Mouse (Mus musculus): ENCODE measurements around the gene Hist1h4j. TPM values are rescaled to one million over a fixed set of nuclear protein-coding genes. Genes with fewer than 3 reads are reported as not detected.
"Not testable (repeated sequence)": the region's sequence is repeated elsewhere in the genome, so short reads cannot be mapped to it uniquely, and the experiment has no call there.

Gene Hist1h4j
- total RNA-seq (2021): 10 to 100 TPM; 14.3 to 15.3 TPM
- long read RNA-seq, experiment 1: 0 reads
- long read RNA-seq, experiment 2: 0 reads

DNA sequence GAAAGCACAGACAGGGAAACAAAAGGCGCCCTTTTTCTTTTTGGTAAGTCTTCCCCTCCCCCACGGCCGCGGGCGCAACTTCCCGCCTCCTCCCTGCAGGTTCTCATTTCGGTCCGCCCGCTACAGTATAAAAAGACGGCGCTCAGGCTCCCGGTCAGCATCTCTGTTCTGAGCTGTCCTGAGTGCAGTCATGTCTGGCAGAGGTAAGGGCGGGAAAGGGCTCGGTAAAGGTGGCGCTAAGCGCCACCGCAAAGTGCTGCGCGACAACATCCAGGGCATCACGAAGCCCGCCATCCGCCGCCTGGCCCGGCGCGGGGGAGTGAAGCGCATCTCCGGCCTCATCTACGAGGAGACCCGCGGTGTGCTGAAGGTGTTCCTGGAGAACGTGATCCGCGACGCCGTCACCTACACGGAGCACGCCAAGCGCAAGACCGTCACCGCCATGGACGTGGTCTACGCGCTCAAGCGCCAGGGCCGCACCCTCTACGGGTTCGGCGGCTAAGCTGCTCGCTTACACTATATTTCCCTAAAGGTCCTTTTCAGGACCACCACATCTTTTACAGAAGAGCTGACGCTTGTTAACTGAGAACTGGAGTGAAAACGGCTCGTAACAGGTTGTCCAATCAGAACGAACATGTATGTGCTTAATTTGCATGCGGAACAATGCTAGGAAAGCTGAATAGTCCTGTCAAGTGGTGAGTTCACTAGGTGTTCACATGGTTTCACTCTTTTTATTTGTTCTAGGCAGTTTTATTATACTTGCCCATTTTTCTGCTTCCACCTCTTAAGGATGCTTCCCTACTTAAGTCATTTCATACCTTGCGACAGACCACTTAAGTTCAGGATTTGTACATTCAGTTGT lies at the start of gene Hist1h4j:
Gene Hist1h4j, plus strand, starts transcription at position 159 of the 862 bp plus-strand sequence.
- peak; percentile 68 to 76 for DNase-seq (ENCODE audit: low spot score in 2 of 2)

DNA sequence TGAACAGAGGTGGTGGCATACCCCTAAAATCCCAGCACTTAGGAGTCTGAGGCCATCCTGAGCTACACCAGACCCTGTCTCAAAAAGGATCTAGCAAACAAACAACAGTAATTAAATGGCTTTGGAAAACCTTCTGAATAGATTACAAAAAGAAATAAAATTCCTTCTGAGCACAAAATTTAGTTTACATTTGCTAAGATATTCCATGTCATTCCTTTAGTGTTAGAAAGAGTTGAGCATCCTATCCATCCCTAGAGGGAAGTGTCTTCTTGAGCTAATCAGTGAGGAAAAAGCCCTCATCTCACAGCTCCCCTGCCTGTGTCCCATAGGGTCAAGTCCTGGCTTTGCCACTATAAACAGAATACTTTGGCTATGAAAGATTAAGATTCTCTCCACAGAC lies 37.1 kb upstream of the Hist1h4j start, which contains the start of gene Olfr1359:
Gene Olfr1359, plus strand, starts transcription at position 301 of the 400 bp plus-strand sequence.
- no peak for DNase-seq (ENCODE audit: low spot score in 2 of 2)

DNA sequence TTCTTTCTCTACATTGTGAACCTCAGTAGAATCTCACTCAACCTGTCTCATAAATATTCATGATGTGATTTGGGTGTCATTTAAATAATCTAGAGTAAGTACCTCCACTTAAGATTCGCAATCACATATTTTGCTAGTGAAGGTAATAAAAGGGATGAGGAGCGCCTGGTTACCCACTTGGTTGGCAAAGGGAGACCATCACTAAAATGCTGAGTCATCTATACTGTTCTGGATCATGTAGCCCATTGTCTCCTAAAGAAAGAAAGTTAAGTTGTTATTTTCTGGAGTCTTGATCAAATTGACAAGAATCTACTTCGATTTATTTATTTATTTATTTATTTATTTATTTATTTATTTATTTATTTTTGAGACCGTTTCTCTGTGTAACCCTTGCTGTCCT lies 28.2 kb upstream of the Hist1h4j start:
- no peak for DNase-seq (ENCODE audit: low spot score in 2 of 2)

DNA sequence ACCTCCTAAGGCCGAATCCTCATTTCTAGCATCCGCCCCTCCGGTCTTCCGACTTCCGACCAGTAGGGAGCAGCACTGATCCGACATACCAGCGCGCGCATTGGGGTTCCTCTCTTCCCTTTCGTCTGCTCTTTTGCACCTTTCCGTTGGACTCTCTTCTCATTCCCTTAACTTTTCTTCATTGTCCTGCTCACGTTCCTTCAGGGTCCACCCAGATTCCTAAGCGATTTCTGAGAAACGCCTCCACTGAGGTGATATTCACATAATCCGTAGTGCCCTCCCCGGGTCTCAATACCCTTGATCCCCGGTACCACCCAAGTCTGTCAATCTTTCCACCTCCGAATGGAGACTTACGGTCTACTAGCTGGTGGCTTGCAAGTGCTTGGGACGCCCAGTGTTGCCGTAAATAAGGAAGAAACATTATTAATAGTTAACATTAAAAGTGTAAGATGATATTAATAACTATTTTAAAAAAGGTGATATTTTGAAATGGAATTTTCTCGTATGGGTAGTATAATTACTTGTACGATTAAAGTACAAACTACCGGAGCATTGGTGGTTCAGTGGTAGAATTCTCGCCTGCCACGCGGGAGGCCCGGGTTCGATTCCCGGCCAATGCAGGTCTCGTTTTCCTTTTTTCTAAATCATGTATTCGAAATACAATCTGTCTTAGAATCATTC lies 24.7 kb upstream of the Hist1h4j start:
- peak; percentile 91 to 92 for DNase-seq (ENCODE audit: low spot score in 2 of 2)

DNA sequence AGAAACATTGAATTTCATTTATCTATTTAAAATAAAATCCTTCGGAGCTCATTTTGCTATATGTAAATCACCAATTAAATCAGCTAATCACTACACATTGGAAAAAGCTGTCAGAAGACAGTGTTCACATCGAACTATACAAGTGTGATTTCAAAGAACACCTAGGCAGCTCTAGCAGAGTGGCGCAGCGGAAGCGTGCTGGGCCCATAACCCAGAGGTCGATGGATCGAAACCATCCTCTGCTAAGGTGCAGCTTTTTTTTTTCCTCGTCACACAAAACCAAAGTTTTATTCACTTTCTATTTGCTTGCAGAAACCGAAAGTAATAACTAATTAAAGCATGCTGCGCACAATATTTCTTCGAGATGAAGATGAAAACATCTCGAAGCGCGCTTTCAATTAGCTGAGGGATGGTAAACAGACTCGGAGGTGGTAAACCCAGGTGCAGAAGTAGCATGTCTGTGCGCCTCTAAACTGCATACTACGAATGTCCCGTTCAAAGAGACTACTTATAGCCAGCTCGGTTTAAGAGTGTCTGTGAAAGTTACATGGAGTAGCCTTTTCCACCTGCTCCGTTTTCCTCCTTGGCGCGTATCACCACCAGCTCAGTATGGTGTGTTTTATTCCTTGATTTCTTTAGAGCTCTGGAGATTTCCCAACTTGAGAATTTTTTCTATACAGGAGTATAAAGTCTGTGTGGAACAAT lies 23.9 kb upstream of the Hist1h4j start:
- peak; percentile 81 to 87 for DNase-seq (ENCODE audit: low spot score in 2 of 2)

DNA sequence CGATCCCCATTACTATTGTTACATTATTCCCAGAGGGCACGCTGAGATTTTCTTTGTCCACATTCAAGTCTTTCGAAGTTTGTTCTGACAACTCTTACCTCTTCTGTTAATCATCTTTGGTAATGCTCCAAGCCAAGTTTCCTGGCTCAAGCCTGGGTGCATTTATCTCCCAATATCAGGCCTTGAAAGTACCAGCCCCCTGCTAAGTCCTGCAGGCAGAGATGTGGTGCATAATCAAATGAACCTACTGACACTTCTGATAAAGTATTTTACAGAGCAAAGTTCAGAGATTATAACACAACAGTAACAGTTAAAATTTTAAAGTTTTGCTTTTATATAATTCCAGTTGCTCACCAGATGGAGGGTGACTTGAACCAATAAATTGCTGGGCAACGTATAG lies 23.2 kb upstream of the Hist1h4j start:
- no peak for DNase-seq (ENCODE audit: low spot score in 2 of 2)

DNA sequence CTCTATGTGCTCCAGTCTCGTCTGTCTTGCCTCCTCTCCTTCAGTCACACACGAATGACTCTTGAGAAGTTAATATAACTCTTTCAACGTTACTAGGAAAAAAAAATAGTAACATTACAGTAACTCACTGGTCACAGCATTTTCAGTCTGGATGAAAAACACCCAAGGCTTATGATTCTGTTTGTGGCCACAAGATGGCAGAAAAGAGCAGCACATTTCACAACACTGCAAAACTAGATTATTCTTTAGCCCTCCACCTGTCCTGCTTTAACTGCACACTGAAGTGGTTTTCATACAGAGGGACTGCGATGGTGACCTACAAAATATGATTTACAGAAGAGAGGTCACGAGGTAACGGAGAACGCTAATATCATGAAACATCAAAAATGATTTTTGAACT lies 20.1 kb upstream of the Hist1h4j start:
- DNase-seq (ENCODE audit: low spot score in 2 of 2): peak; percentile 63 to 78

DNA sequence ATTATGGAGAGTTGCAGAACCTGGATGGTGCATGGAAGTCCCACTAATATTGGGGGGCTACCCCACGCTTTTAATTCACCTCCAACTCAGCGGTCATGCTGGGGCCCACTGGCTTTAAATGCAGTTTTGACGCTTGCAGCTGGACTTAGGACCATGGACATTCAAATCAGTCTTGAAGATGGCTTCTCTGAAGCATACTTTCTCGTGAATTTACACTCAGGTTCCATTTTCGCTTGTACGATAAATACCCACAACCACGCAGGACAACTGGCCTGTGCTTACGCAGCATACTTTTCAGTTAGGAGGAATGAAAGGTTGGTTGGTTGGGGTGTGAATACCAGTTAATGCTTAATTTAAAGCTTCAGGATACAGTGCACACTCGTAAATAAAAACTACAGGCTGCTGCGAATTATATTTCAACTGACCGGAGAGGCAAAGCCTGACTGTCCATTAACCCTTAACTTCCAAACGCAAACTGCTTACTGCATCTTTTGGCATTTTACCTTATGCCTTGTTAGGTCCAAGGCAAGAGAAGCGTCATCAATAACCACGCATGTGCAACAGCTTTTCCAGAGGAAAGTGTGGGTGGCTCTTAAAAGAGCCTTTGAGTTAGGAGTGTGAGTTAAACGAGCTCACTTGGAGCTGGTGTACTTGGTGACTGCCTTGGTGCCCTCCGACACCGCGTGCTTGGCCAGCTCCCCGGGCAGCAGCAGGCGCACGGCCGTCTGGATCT lies 19.6 kb upstream of the Hist1h4j start:
- DNase-seq (ENCODE audit: low spot score in 2 of 2): peak; percentile 13 to 26

DNA sequence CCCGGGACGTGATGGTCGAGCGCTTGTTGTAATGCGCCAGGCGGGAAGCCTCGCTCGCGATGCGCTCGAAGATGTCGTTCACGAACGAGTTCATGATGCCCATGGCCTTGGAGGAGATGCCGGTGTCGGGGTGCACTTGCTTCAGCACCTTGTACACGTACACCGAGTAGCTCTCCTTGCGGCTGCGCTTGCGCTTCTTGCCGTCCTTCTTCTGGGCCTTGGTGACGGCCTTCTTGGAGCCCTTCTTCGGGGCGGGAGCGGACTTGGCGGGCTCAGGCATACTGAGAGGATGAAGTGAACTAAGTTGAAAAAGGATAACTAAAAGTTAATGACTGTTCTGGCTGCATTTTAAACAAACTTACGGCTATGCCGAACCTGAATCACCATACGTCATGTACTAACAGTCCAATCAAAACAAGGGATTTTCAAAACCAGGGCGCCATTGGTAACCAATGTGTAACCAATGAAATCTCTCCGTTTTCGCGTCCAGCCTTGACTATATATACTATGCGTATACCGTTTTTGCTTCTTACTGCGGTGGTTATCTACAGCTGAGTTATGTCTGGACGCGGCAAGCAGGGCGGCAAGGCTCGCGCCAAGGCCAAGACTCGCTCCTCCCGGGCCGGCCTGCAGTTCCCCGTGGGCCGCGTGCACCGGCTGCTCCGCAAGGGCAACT lies 18.9 kb upstream of the Hist1h4j start, which contains the start of the genes Hist1h2bl and Hist1h2ai:
Gene Hist1h2bl, minus strand, starts transcription at position 280 of the 676 bp plus-strand sequence.
Gene Hist1h2ai, plus strand, starts transcription at position 559 of the 676 bp plus-strand sequence.
- peak; percentile 72 to 96 for DNase-seq (ENCODE audit: low spot score in 2 of 2)

DNA sequence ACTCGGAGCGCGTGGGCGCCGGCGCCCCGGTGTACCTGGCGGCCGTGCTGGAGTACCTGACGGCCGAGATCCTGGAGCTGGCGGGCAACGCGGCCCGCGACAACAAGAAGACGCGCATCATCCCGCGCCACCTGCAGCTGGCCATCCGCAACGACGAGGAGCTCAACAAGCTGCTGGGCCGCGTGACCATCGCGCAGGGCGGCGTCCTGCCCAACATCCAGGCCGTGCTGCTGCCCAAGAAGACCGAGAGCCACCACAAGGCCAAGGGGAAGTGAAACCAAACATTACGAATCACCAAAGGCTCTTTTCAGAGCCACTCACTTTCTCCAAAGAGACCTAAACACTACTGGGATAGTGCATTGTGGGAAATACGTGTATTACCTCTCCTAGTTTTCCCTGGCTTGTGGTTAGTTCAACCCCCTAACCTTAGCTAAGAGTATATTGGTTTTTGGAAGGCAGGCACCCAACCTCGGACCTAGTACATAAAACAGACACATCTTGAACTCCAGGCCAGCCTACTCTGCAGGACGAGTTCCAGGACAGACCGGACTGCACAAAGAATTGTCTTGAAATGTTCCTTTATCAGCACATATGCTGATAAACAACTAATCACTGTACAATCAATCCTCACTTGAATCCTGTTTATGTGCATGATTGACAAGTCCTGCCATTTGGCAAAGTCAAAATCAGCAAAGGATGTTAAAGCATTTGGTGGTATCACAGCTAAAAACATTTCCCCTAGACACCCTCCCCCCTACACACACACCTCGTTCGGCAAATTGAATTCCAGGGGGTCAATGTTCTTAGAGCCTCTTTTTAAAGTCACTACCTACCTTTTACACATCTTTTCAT lies 18.1 kb upstream of the Hist1h4j start:
- peak; percentile 19 to 26 for DNase-seq (ENCODE audit: low spot score in 2 of 2)

DNA sequence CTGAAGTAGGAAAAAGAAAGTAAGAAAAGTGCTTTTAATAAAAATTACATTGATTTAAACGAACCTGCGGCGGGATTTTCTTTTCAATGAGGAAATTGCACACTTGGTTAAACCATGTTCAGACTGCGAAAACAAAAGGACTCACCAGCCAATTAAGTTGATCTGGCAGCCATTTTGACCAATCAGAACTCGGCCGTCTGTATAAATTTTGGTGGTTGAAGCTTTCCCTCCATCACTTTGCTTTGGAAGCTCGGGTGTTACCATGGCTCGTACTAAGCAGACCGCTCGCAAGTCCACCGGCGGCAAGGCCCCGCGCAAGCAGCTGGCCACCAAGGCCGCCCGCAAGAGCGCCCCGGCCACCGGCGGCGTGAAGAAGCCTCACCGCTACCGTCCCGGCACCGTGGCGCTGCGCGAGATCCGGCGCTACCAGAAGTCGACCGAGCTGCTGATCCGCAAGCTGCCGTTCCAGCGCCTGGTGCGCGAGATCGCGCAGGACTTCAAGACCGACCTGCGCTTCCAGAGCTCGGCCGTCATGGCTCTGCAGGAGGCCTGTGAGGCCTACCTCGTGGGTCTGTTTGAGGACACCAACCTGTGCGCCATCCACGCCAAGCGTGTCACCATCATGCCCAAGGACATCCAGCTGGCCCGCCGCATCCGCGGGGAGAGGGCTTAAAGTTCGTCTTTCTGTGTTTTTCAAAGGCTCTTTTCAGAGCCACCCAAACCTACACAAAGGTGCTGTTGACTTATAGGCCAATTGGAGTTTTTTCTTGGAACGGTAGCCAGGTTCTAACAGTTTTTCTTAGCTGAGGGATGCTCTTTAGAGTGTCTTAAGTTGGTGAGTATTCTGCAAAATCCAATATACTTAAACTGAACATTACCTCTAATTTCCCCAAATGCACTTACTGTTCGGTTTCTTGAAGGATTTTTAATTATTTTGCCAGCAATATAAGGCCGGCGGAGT lies 17.2 kb upstream of the Hist1h4j start, which contains the start of gene Hist1h3h:
Gene Hist1h3h, plus strand, starts transcription at position 263 of the 961 bp plus-strand sequence.
- DNase-seq (ENCODE audit: low spot score in 2 of 2): peak; percentile 82 to 94

DNA sequence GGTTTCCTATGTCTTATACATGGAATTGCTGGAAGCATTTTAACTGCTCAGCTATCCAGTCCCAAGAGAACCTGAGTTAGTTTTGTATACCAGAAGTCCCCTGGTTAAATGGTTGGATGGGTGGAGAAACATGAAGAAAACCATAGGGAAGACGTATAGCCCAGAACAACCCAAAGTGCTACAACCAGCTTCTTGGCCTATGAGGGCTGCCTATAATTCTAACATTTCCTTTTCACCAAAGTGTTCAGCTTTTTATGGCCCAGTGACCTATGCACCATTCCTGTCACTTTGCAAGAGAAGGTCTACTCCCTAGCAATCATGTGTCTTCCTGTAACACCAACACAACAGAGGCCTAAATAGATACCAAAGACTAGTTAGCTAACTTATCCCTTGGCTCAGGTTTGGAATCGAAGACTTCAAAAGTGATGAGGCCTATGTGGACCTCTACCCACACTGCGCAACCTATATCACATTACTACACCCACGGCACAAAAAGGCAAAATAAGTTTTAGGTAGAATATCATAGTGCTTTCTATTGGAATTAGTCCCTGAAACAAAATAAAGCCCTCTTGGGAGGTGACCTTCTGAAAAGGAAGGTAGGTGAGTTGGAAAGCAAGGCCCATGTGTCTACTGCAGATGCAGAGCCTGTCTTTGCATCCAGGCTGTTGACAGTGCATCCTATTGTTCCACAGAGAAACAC lies 16.3 kb upstream of the Hist1h4j start:
- DNase-seq (ENCODE audit: low spot score in 2 of 2): no peak

DNA sequence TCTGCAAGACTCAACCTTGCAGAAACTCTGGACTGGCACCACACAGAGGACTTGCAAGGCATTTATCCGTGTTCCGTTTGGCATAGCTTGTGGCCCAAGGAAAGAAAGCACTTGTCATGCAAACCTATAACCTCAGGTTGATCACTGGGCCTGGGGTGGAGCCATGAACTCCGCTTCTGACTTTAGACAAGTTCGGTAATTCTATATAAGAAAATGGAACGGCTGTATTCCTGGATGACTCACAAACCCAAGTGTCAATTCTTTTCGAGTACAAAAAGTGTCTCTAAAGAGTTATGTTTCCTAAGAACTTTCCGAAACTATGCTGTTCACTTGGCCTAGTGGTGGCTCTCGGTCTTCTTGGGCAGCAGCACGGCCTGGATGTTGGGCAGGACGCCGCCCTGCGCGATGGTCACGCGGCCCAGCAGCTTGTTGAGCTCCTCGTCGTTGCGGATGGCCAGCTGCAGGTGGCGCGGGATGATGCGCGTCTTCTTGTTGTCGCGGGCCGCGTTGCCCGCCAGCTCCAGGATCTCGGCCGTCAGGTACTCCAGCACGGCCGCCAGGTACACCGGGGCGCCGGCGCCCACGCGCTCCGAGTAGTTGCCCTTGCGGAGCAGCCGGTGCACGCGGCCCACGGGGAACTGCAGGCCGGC lies 13.6 kb upstream of the Hist1h4j start:
- DNase-seq (ENCODE audit: low spot score in 2 of 2): not testable (repeated sequence)

DNA sequence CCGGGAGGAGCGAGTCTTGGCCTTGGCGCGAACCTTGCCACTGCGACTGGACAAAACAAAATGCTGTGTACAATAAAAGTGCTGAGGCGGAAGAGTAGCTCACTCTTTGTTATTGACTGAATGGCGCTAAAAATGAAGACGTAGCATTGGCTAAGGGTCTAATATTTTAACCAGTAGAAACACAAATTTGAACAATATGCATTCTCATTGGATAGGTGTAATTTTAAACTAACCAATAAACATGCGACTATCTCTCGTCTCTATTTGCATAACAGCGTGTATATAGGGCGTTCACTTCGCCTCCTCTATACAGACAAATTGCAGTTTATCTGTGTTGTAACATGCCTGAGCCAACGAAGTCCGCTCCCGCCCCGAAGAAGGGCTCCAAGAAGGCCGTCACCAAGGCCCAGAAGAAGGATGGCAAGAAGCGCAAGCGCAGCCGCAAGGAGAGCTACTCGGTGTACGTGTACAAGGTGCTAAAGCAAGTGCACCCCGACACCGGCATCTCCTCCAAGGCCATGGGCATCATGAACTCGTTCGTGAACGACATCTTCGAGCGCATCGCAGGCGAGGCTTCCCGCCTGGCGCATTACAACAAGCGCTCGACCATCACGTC lies 13.0 kb upstream of the Hist1h4j start, which contains the start of gene Hist1h2bm:
Gene Hist1h2bm, plus strand, starts transcription at position 288 of the 616 bp plus-strand sequence.
- peak; percentile 62 to 89 for DNase-seq (ENCODE audit: low spot score in 2 of 2)

DNA sequence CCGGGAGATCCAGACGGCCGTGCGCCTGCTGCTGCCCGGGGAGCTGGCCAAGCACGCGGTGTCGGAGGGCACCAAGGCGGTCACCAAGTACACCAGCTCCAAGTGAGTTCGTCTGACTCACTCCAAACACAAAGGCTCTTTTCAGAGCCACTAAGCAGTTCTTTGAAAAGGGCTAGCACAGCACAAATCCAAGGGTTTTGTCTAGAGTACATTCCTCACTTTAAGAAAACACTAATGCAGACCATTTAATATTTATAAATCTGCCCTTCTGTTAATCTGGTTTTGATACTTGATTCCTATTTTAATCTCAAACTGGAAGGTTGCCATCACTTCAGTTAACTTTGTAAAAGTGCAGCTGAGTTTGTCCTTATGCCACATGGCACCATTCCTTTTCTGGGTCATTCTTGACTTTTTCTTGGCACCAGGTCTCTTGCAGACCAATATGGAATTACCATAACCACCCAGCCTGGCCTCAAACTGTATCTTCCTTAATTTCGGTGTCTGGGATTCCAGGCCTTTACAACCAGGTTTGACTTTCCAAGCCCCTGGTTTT lies 12.4 kb upstream of the Hist1h4j start:
- DNase-seq (ENCODE audit: low spot score in 2 of 2): peak in 1 of 2 experiments; percentile 10

Data from layer of hippocampus, postnatal 14 days (tissue).